Mouse (Mus musculus): Measurements from ENCODE around the gene Sh2d4b. TPM values are rescaled to one million over a fixed set of nuclear protein-coding genes. Genes with fewer than 3 reads are reported as not detected.

Sh2d4b gene
- polyA plus RNA-seq, 1 experiment from 2014 or later: 0.17 TPM

DNA sequence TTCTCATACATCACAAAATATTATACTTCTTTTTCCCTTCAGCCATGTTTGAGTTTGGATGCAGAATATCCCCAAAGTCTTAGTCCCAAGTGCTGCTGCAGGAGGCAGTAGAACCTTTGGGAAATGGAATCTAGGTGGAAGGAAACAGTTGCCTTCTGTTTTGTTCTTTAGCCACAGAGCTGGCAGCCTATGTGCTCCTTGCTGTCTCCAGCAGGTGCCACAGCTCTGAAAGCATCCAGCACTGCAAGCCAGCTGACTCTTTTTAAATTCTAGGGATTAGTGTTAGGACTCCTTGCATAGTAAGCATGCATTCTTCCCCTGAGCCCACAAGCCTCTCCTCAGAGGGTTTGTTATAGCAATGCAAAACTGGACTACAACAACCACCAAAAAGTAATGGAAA, 18.5 kb upstream of the Sh2d4b start:
- CTCF ChIA-PET: interaction anchor here (1.3 kb wide), 1 partner anchor 38 kb away, joined by 3 read pairs; no protein-coding TSS in a partner anchor
- in situ Hi-C loops (cut with MboI; ENCODE audit: low pct_unique_long_range_greater_than_20kb): loop anchor here (5.0 kb wide), 2 partner anchors 61 to 121 kb away; no protein-coding TSS in a partner anchor
- H3K27me3 ChIP-seq: no peaks in the 10 kb centered on the region
- DNase-seq (ENCODE audit: low read depth, low spot score): no peak
- ATAC-seq: peak; percentile 16
- TF ChIP-seq CTCF (IDR thresholded peaks at IDR 0.05): no peak
- POLR2A ChIA-PET: no interaction called here

DNA sequence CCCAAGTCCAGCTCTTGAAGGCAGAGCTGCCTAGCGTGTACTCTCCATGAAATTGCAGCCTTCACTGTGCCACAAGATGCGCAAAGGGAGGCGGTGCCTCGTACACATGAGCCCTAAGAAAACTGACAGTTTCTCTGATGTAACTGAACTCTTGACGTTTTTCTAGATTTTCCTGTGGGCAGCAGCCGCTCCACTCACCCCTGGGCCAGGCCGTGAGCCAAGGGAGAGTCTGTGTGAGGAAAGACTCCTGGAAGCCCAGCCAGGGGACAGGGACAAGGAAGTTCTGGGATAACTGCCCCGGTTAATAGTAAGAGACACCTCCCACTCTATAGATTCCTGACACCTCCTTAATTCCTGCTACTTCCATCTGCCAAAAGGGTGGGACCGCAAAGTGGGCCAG, 15.7 kb upstream of the Sh2d4b start:
- ChIA-PET POLR2A (no interaction called here), CTCF (no interaction called here)
- no peak for TF ChIP-seq CTCF (IDR thresholded peaks at IDR 0.05)
- no peaks in the 10 kb centered on the region for H3K27me3 ChIP-seq
- DNase-seq (ENCODE audit: low read depth, low spot score): no peak
- ATAC-seq: no peak
- in situ Hi-C loops (cut with MboI; ENCODE audit: low pct_unique_long_range_greater_than_20kb): no loop called here

DNA sequence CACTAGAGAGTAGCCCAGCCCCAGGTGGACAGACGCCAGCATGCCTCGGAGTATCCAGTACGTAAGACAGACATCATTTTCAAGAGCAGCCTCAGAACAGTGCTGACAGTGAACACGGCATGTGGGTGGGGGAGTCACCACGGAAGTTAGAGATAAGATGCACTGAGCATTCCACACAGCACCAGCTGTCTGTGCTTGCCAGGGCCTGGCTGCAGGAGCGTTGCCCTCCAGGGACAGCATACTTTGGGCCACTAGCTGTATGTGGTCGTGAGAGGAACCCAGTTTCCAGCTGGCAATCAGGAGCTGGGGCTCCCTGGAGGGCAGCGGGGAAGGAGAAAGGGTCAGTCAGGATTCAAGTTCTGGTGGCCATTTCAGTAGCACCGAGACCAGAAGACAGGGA, 13.7 kb upstream of the Sh2d4b start:
- POLR2A ChIA-PET: no interaction called here
- no peaks in the 10 kb centered on the region for H3K27me3 ChIP-seq
- no peak for TF ChIP-seq CTCF (IDR thresholded peaks at IDR 0.05)
- in situ Hi-C loops (cut with MboI; ENCODE audit: low pct_unique_long_range_greater_than_20kb): no loop called here
- ATAC-seq (no peak), DNase-seq (ENCODE audit: low read depth, low spot score) (no peak)
- CTCF ChIA-PET: interaction anchor here (0.8 kb wide), 1 partner anchor 11 kb away, joined by 4 read pairs; no protein-coding TSS in a partner anchor

DNA sequence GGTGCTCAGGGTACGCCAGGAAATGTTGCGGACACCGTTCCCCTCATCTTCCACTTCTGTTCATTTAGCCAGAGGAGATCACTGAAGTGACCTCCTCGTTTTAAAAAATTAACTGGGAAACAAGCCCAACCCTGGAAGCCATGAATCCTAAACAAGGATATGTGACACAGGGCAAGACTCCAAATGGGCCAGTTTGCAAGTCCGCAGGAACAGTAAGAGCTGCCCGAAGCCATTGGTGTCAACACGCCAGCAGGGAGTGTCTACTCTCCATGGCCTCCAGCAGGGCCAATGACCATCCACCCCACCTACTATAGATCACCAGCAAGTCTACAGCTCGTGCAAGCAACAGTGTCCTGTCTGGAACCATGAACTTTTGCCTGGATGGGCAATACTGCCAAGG, 12.7 kb upstream of the Sh2d4b start:
- POLR2A ChIA-PET: no interaction called here
- no peak for TF ChIP-seq CTCF (IDR thresholded peaks at IDR 0.05)
- ATAC-seq (no peak), DNase-seq (ENCODE audit: low read depth, low spot score) (no peak)
- CTCF ChIA-PET: interaction anchor here (1.1 kb wide), 1 partner anchor 73 kb away, joined by 5 read pairs; no protein-coding TSS in a partner anchor
- no peaks in the 10 kb centered on the region for H3K27me3 ChIP-seq
- in situ Hi-C loops (cut with MboI; ENCODE audit: low pct_unique_long_range_greater_than_20kb): no loop called here

DNA sequence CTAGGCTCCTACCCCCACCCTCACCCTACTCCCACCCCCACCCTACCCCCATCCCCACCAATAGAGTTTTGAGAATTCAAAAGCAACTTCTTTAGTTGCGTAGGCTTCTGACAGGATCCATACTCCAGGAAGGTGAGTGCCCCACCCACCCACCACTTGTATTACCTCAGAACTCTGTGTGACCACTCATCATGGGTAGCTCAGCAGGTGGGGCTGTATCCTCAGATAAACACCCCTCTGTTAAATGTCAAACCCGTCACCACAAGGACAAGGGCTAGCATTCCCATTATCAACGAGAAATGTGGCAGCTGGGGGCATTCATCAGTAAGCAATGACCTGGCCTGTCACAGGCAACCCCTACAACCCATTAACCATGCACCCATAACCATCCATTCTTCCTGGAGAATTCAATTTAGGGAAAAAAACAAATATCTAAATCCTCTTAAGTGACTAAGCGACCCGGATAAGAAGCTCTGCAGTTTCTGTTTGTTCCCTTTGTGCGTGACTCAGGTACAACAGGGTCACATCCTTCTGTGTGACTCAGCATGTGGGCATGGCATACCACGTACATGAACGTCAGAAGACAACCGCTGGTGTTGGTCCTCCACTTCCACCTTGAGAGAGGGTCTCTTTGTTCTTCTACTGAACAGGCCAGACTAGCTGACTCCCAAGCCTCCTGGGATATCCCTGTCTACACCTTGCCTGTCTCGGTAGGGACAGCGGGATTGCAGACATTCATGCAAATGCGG, 9.4 kb upstream of the Sh2d4b start:
- DNase-seq (ENCODE audit: low read depth, low spot score) (no peak), ATAC-seq (peak; percentile 54)
- in situ Hi-C loops (cut with MboI; ENCODE audit: low pct_unique_long_range_greater_than_20kb): no loop called here
- no peak for TF ChIP-seq CTCF (IDR thresholded peaks at IDR 0.05)
- ChIA-PET CTCF (interaction anchor here (1.1 kb wide), 1 partner anchor 131 kb away, joined by 3 read pairs; no protein-coding TSS in a partner anchor), POLR2A (interaction anchor here (0.6 to 1.5 kb wide), 2 partner anchors 56 to 74 kb away, joined by 3 read pairs; no protein-coding TSS in a partner anchor)
- H3K27me3 ChIP-seq: no peaks in the 10 kb centered on the region

DNA sequence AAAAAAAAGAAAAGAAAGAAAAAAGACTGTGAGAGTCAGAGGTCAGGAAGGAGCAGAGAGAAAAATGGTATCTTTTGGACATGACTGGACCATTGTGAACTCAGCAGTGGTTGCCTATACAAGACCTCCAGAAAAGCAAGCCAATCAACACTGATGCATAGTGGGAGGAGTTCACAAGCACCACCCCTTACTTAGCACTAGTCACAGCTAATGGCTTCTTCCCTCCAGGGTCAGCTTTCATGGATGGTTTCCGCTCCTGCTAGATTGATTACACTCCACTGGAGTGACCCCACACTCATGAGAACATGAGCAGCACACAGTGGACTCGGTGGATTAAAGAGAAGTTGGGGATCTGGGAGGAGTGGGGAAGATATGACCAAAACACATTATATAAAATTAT, 7.2 kb upstream of the Sh2d4b start:
- CTCF ChIA-PET: interaction anchor here (0.8 to 1.4 kb wide), 2 partner anchors 13 to 214 kb away, joined by 3 read pairs; no protein-coding TSS in a partner anchor
- TF ChIP-seq CTCF (IDR thresholded peaks at IDR 0.05): no peak
- DNase-seq (ENCODE audit: low read depth, low spot score): no peak
- in situ Hi-C loops (cut with MboI; ENCODE audit: low pct_unique_long_range_greater_than_20kb): no loop called here
- no peaks in the 10 kb centered on the region for H3K27me3 ChIP-seq
- POLR2A ChIA-PET: no interaction called here
- no peak for ATAC-seq

DNA sequence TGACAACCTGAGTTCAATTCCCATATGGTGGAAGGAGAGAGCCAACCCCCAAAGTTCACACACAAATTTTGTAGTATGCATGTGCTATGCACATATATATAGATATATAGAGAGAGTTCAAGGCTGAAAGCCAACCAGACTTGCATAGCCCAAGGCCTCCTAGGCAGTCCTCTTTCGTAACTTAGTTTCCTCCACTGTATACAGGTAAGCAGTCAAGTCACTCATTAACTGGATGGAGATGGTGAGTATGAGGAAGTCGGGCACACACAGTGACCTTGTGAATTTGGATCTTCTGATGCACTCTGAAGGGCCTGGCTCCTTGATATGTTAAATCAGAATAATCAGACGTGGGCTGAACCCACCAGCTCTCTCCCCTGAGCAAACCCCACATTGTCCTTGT, 4.8 kb upstream of the Sh2d4b start:
- ATAC-seq (no peak), DNase-seq (ENCODE audit: low read depth, low spot score) (no peak)
- in situ Hi-C loops (cut with MboI; ENCODE audit: low pct_unique_long_range_greater_than_20kb): loop anchor here (10.0 to 25.0 kb wide), 2 partner anchors 861 to 1363 kb away; no protein-coding TSS in a partner anchor
- ChIA-PET CTCF (no interaction called here), POLR2A (no interaction called here)
- no peak for TF ChIP-seq CTCF (IDR thresholded peaks at IDR 0.05)
- H3K27me3 ChIP-seq: no peaks in the 10 kb centered on the region

DNA sequence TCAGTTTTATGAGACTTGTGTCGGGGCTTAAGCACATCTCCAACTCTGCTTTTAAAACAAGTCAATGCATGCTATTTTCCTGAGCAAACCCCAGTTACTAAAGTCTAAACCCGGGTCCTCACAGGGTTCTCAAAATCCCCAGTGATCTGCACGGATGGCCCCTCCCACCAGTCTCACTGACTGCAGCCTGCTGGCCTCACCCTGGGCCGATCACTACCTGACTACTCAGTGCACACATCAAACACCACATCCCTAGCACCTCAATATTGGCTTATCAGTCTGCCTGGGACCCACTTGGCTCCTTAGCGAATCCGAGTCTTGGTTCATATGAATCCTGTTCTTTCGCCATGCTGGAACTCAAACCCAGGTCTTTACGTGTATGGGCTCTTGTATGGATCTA, 2.6 kb upstream of the Sh2d4b start:
- H3K27me3 ChIP-seq: no peaks in the 10 kb centered on the region
- no peak for TF ChIP-seq CTCF (IDR thresholded peaks at IDR 0.05)
- ATAC-seq (no peak), DNase-seq (ENCODE audit: low read depth, low spot score) (no peak)
- in situ Hi-C loops (cut with MboI; ENCODE audit: low pct_unique_long_range_greater_than_20kb): loop anchor here (10.0 to 25.0 kb wide), 2 partner anchors 858 to 1361 kb away; no protein-coding TSS in a partner anchor
- ChIA-PET CTCF (interaction anchor here (1.1 to 1.5 kb wide), 3 partner anchors 8 to 1364 kb away, joined by 3 to 5 read pairs (median 4); no protein-coding TSS in a partner anchor), POLR2A (no interaction called here)

DNA sequence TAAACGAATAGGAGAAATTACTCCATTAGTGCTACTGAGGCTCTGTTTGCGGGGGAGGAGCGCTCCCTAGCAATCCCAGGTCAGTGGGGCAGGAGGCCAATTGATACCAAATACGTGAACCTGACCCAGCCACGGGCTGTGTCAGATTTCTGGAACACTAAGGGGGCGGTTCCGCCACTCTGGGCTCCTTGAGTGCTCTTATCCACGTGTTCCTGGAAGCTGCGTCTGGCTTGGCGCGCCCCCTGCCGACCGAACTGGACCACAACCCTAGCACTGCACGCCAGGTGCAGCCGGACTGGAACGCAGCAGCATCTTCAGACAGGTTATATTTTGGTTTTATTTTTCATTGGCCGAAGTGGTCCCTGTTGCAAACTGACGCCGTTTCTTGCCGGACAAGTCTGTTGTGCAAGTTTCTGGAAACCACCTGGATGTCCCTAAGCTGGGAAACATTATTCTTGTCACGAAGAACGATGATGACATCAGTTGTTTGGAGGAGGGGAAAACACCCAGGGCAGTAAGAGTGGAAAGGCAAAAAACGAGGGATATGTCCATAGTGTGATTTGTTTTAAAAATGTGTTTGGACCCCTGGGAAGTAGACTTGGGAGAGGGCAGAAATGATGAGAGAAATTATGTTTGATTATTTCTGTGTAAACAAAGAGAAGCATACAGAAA, 1.6 kb upstream of the Sh2d4b start:
- no peaks in the 10 kb centered on the region for H3K27me3 ChIP-seq
- in situ Hi-C loops (cut with MboI; ENCODE audit: low pct_unique_long_range_greater_than_20kb): loop anchor here (10.0 to 25.0 kb wide), 2 partner anchors 857 to 1360 kb away; no protein-coding TSS in a partner anchor
- POLR2A ChIA-PET: no interaction called here
- DNase-seq (ENCODE audit: low read depth, low spot score): no peak
- TF ChIP-seq CTCF (IDR thresholded peaks at IDR 0.05): peak; percentile 98
- CTCF ChIA-PET: interaction anchor here (1.1 to 1.6 kb wide), 3 partner anchors 9 to 1363 kb away, joined by 3 to 4 read pairs (median 3); no protein-coding TSS in a partner anchor
- peak; percentile 89 for ATAC-seq

DNA sequence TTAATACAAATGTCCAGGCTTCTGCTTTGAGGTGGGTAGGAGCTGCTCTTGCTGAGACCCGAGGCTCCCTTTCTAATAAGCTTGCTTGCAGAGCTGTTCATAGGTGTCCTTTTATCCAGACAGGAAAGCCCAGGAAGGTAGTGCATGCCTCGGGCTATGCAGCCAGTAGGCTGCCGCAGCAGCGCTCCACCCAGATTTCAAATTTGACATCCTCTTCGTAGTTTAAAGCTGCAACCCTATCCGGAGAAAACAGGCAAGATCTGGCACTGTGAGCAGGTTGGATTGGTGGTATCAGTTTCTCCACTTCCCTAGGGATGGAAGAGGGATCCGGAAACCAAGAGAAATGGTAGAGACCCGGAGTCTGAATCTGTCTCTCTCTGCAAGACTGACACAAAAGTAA, 818 bp upstream of the Sh2d4b start:
- POLR2A ChIA-PET: no interaction called here
- DNase-seq (ENCODE audit: low read depth, low spot score) (no peak), ATAC-seq (no peak)
- in situ Hi-C loops (cut with MboI; ENCODE audit: low pct_unique_long_range_greater_than_20kb): loop anchor here (10.0 to 25.0 kb wide), 2 partner anchors 857 to 1359 kb away; no protein-coding TSS in a partner anchor
- TF ChIP-seq CTCF (IDR thresholded peaks at IDR 0.05): no peak
- H3K27me3 ChIP-seq: no peaks in the 10 kb centered on the region
- CTCF ChIA-PET: interaction anchor here (1.6 kb wide), 1 partner anchor 21 kb away, joined by 3 read pairs; no protein-coding TSS in a partner anchor
